Mouse (Mus musculus) neural tube, embryonic 14.5 days (tissue): ENCODE data around the gene Alb. TPM values are rescaled to one million over a fixed set of nuclear protein-coding genes. Genes with fewer than 3 reads are reported as not detected.

ENCODE experiments used
- ATAC-seq: fragments of 200-750 bp; cut with Nextera tagmentation; 2 replicates; pipeline ENCODE4 v1.8.0; 2017; ENCODE audit warnings: low read depth, mild to moderate bottlenecking, moderate TSS enrichment, moderate library complexity
- H3K27ac ChIP-seq: fragments of 300-500 bp; sonication (generic); 2 replicates; pipeline ENCODE4 v1.5.1; 2014; ENCODE audit warnings: low read depth, mild to moderate bottlenecking, control low read depth, low read length, moderate library complexity, mixed read lengths
- H3K27me3 ChIP-seq: fragments of 300-500 bp; sonication (generic); 2 replicates; pipeline ENCODE4 v1.6.1; 2014; ENCODE audit warnings: low read length; ENCODE audit not compliant: control insufficient read depth, insufficient read depth
- H3K36me3 ChIP-seq: fragments of 300-500 bp; sonication (generic); 2 replicates; pipeline ENCODE4 v1.6.1; 2014; ENCODE audit warnings: low read length, mixed read lengths; ENCODE audit not compliant: control insufficient read depth, insufficient read depth
- H3K4me1 ChIP-seq: fragments of 300-500 bp; sonication (generic); 2 replicates; pipeline ENCODE4 v1.6.1; 2014; ENCODE audit warnings: low read length; ENCODE audit not compliant: control insufficient read depth, insufficient read depth
- H3K4me2 ChIP-seq: fragments of 300-500 bp; sonication (generic); 2 replicates; pipeline ENCODE4 v1.6.1; 2014; ENCODE audit warnings: mild to moderate bottlenecking, low read depth, low read length, control low read depth
- H3K4me3 ChIP-seq: fragments of 300-500 bp; sonication (generic); 2 replicates; pipeline ENCODE4 v1.5.1; 2014; ENCODE audit warnings: low read depth, low read length, control low read depth, mixed read lengths
- H3K9ac ChIP-seq: fragments of 300-500 bp; sonication (generic); replicated peaks from 2 replicates; pipeline ENCODE4 v1.6.1; 2014; ENCODE audit warnings: low read depth, mild to moderate bottlenecking, control low read depth, low read length, mixed read lengths
- H3K9me3 ChIP-seq: fragments of 300-500 bp; sonication (generic); 2 replicates; pipeline ENCODE4 v1.6.1; 2016; ENCODE audit warnings: low read length; ENCODE audit not compliant: control insufficient read depth
- WGBS: fragments of 180-500 bp; shearing (Covaris S2); extraction: QIAGEN DNeasy Blood & Tissue Kit; methylation state at CpG from one replicate; pipeline ENCODE4 v1.1.7; 2014; 5-methylcytosine and 5-hydroxymethylcytosine counted together
- polyA plus RNA-seq: library from polyadenylated mRNA; unstranded; fragments of >200 nt; fragmentation: Nextera tagmentation; extraction: Ambion mirVana; gene quantifications from 2 replicates; pipeline ENCODE4 v1.2.1, GENCODE M21; 2014

Gene Alb
- polyA plus RNA-seq, 1 experiment from 2014 or later, result 2.4 TPM

- Histone ChIP-seq H3K4me3 (no peak overlapping the region), H3K9me3 (no peaks in the 10 kb centered on the region), H3K4me1 (no peaks in the 10 kb centered on the region), H3K27ac (no peak overlapping the region), H3K27me3 (no peaks in the 10 kb centered on the region), H3K9ac (no peak overlapping the region), H3K4me2 (no peak overlapping the region), H3K36me3 (no peaks in the 10 kb centered on the region)
- ATAC-seq, result no peak
- WGBS, result 87% methylated on average over 7 of the region's 7 CpGs
Observed at GRCm38 (mm10) chr5:90477308-90478140, 16.8 kb downstream of the Alb start.

- H3K36me3 ChIP-seq, result no peaks in the 10 kb centered on the region
- H3K9me3 ChIP-seq, result no peaks in the 10 kb centered on the region
- 90% methylated on average over 1 of the region's 1 CpGs for WGBS
- H3K27me3 ChIP-seq, result no peaks in the 10 kb centered on the region
- ATAC-seq, result no peak
- H3K4me2 ChIP-seq, result no peak overlapping the region
- no peaks in the 10 kb centered on the region for H3K4me1 ChIP-seq
- no peak overlapping the region for H3K9ac ChIP-seq
- no peak overlapping the region for H3K27ac ChIP-seq
- no peak overlapping the region for H3K4me3 ChIP-seq
Observed at GRCm38 (mm10) chr5:90478886-90479285, 18.2 kb downstream of the Alb start.

- Histone ChIP-seq H3K4me1 (no peaks in the 10 kb centered on the region), H3K27me3 (no peaks in the 10 kb centered on the region), H3K4me2 (no peak overlapping the region), H3K9ac (no peak overlapping the region), H3K36me3 (no peaks in the 10 kb centered on the region), H3K27ac (no peak overlapping the region), H3K4me3 (no peak overlapping the region), H3K9me3 (no peaks in the 10 kb centered on the region)
- WGBS, result 94% methylated on average over 7 of the region's 7 CpGs
- no peak for ATAC-seq
Observed at GRCm38 (mm10) chr5:90485597-90485996, 24.9 kb downstream of the Alb start.

GRCm38 (mm10) chr5:90488323-90488722 is 27.6 kb downstream of the Alb start:
- no peak overlapping the region for H3K9ac ChIP-seq
- 89% methylated on average over 7 of the region's 7 CpGs for WGBS
- ATAC-seq, result no peak

GRCm38 (mm10) chr5:90490518-90490917 is 29.8 kb downstream of the Alb start, which contains the start of gene Afp:
TSS of gene Afp (plus strand) at chr5:90490737.
- Histone ChIP-seq H3K9me3 (no peaks in the 10 kb centered on the region), H3K4me3 (no peak within 1 kb of the TSS), H3K36me3 (no peaks in the 10 kb centered on the region), H3K27ac (no peak within 1 kb of the TSS), H3K4me1 (no peaks in the 10 kb centered on the region), H3K4me2 (no peak within 1 kb of the TSS), H3K9ac (no peak within 1 kb of the TSS), H3K27me3 (no peaks in the 10 kb centered on the region)
- 83% methylated on average over 7 of the region's 7 CpGs for WGBS
- ATAC-seq, result no peak

More at GRCm38 (mm10) chr5:90488323-90488722, 27.6 kb downstream of the Alb start:
- H3K27ac ChIP-seq, result no peak overlapping the region
- H3K4me2 ChIP-seq, result no peak overlapping the region
- H3K27me3 ChIP-seq, result no peaks in the 10 kb centered on the region
- H3K4me1 ChIP-seq, result no peaks in the 10 kb centered on the region
- no peak overlapping the region for H3K4me3 ChIP-seq
- no peaks in the 10 kb centered on the region for H3K36me3 ChIP-seq
- H3K9me3 ChIP-seq, result no peaks in the 10 kb centered on the region

- WGBS, result 81% methylated on average over 9 of the region's 9 CpGs
- no peak for ATAC-seq
- Histone ChIP-seq H3K4me2 (no peak overlapping the region), H3K9ac (no peak overlapping the region), H3K36me3 (no peaks in the 10 kb centered on the region), H3K27ac (no peak overlapping the region), H3K27me3 (no peaks in the 10 kb centered on the region), H3K4me1 (no peaks in the 10 kb centered on the region), H3K9me3 (no peaks in the 10 kb centered on the region), H3K4me3 (no peak overlapping the region)
Observed at GRCm38 (mm10) chr5:90492440-90492839, 31.7 kb downstream of the Alb start.

GRCm38 (mm10) chr5:90494308-90494707 is 33.6 kb downstream of the Alb start:
- no peak for ATAC-seq
- WGBS, result 79% methylated on average over 4 of the region's 4 CpGs
- H3K9ac ChIP-seq, result no peak overlapping the region
- H3K4me1 ChIP-seq, result no peaks in the 10 kb centered on the region
- no peaks in the 10 kb centered on the region for H3K9me3 ChIP-seq
- H3K27me3 ChIP-seq, result no peaks in the 10 kb centered on the region
- H3K4me2 ChIP-seq, result no peak overlapping the region
- no peaks in the 10 kb centered on the region for H3K36me3 ChIP-seq
- no peak overlapping the region for H3K27ac ChIP-seq
- H3K4me3 ChIP-seq, result no peak overlapping the region

GRCm38 (mm10) chr5:90499509-90499908 is 38.8 kb downstream of the Alb start:
- Histone ChIP-seq H3K9me3 (no peaks in the 10 kb centered on the region), H3K27me3 (no peaks in the 10 kb centered on the region), H3K4me2 (no peak overlapping the region), H3K9ac (no peak overlapping the region), H3K4me3 (no peak overlapping the region), H3K4me1 (no peaks in the 10 kb centered on the region), H3K27ac (no peak overlapping the region), H3K36me3 (no peaks in the 10 kb centered on the region)
- 67% methylated on average over 7 of the region's 7 CpGs for whole genome bisulfite sequencing
- no peak for ATAC-seq

GRCm38 (mm10) chr5:90500714-90501113 is 40.0 kb downstream of the Alb start:
- WGBS, result 5% methylated on average over 6 of the region's 6 CpGs
- Histone ChIP-seq H3K4me2 (no peak overlapping the region), H3K9ac (no peak overlapping the region), H3K27me3 (no peaks in the 10 kb centered on the region), H3K4me1 (no peaks in the 10 kb centered on the region), H3K36me3 (no peaks in the 10 kb centered on the region), H3K27ac (no peak overlapping the region), H3K9me3 (no peaks in the 10 kb centered on the region), H3K4me3 (no peak overlapping the region)
- ATAC-seq, result peak; percentile 87
